Mouse (Mus musculus) limb, embryonic 11.5 days (tissue): ENCODE data around the gene Tmem41b. TPM values are rescaled to one million over a fixed set of nuclear protein-coding genes. Genes with fewer than 3 reads are reported as not detected.
"Not testable (repeated sequence)": the region's sequence is repeated elsewhere in the genome, so short reads cannot be mapped to it uniquely, and the experiment has no call there.

Experiments used
- ATAC-seq: fragments of 200-750 bp; cut with Nextera tagmentation; 2 replicates; pipeline ENCODE4 v1.8.0; 2017; ENCODE audit warnings: low read depth; ENCODE audit not compliant: insufficient number of reproducible peaks, low FRiP score, low TSS enrichment
- DNase-seq: peaks from one replicate; pipeline ENCODE4 v3.0.0-alpha.2; 2015; ENCODE audit warnings: low spot score
- H3K27ac ChIP-seq: fragments of 300-500 bp; sonication (generic); replicated peaks from 2 replicates; pipeline ENCODE4 v1.5.1; 2014; ENCODE audit warnings: low read depth, mild to moderate bottlenecking, low read length
- H3K27me3 ChIP-seq: fragments of 300-500 bp; sonication (generic); 2 replicates; pipeline ENCODE4 v1.6.1; 2014; ENCODE audit warnings: mild to moderate bottlenecking, low read length, mixed read lengths; ENCODE audit not compliant: control insufficient read depth, insufficient read depth
- H3K36me3 ChIP-seq: fragments of 300-500 bp; sonication (generic); 2 replicates; pipeline ENCODE4 v1.6.1; 2014; ENCODE audit warnings: mild to moderate bottlenecking, low read length, moderate library complexity, mixed read lengths; ENCODE audit not compliant: control insufficient read depth, insufficient read depth
- H3K4me1 ChIP-seq: fragments of 300-500 bp; sonication (generic); 2 replicates; pipeline ENCODE4 v1.6.1; 2014; ENCODE audit warnings: low read length, mixed read lengths; ENCODE audit not compliant: control insufficient read depth, insufficient read depth
- H3K4me2 ChIP-seq: fragments of 300-500 bp; sonication (generic); 2 replicates; pipeline ENCODE4 v1.6.1; 2014; ENCODE audit warnings: low read depth, mild to moderate bottlenecking, moderate library complexity; ENCODE audit not compliant: severe bottlenecking
- H3K4me3 ChIP-seq: fragments of 300-500 bp; sonication (generic); 2 replicates; pipeline ENCODE4 v1.5.1; 2014; ENCODE audit warnings: low read depth, low read length
- H3K9ac ChIP-seq: fragments of 300-500 bp; sonication (generic); 2 replicates; pipeline ENCODE4 v1.6.1; 2014; ENCODE audit warnings: mild to moderate bottlenecking, low read length
- H3K9me3 ChIP-seq: fragments of 300-500 bp; sonication (generic); 2 replicates; pipeline ENCODE4 v1.6.1; 2016; ENCODE audit warnings: low read length; ENCODE audit not compliant: control insufficient read depth
- WGBS: fragments of 180-500 bp; shearing (Covaris S2); extraction: QIAGEN DNeasy Blood & Tissue Kit; methylation state at CpG from one replicate; pipeline ENCODE4 v1.1.7; 2014; 5-methylcytosine and 5-hydroxymethylcytosine counted together
- polyA plus RNA-seq: library from polyadenylated mRNA; unstranded; fragments of >200 nt; fragmentation: Nextera tagmentation; extraction: Ambion mirVana; gene quantifications from 2 replicates; pipeline ENCODE4 v1.2.1, GENCODE M21; 2014

Gene Tmem41b
- 75.7 and 79.4 TPM in 2 replicates for polyA plus RNA-seq

DNA sequence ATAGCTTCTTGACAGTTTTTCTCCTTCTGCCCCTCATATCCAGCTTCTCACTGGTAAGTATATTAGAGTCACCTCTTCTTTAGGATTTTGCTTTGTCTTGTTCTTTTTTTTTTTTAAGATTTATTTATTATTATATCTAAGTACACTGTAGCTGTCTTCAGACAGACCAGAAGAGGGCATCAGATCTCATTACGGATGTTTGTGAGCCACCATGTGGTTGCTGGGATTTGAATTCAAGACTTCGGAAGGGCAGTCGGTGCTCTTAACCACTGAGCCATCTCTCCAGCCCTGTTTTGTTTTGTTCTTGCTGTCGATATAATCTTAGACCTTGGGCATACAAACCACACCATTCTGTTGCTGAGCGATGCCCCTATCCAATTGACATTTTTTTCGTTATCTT is at the start of gene Tmem41b:
Tmem41b (minus strand) TSS at position 155 of the 400 bp plus-strand sequence.
- H3K4me1 ChIP-seq, DNase-seq, H3K9me3 ChIP-seq, ATAC-seq, H3K27me3 ChIP-seq, H3K36me3 ChIP-seq: not testable (repeated sequence)
- WGBS = 38% methylated on average over 6 of the region's 6 CpGs
- peak within 1 kb of the TSS; percentile 75 for H3K27ac ChIP-seq
- peak within 1 kb of the TSS; percentile 64 for H3K4me3 ChIP-seq
- H3K9ac ChIP-seq = peak within 1 kb of the TSS; percentile 65
- peak within 1 kb of the TSS; percentile 53 for H3K4me2 ChIP-seq

DNA sequence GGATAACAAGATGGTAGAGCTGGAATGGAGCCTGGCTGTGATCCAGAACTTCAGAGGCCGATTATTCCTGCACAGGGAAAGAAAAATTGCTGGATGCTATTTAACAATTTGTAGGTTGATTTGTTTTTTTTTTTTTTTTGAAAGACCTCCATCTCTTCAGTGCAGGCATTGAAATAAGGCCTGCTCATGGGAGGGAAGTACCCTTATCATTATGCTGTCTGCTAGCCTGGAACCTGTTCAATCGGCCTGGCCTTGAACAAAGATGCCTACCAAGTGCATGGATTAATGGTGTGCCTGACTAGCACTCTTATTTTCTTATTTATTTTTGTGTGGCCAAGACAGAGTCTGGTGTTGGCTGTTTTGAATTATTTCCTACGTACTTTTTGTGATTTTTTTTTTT is 43.6 kb upstream of the Tmem41b start:
- Histone ChIP-seq H3K4me3 (no peak overlapping the region), H3K4me2 (no peak overlapping the region), H3K36me3 (peaks cover 13% of the 10 kb centered on the region), H3K9ac (no peak overlapping the region), H3K27ac (no peak overlapping the region), H3K9me3 (no peaks in the 10 kb centered on the region), H3K4me1 (no peaks in the 10 kb centered on the region), H3K27me3 (no peaks in the 10 kb centered on the region)
- WGBS = 91% methylated on average over 3 of the region's 3 CpGs
- DNase-seq (no peak), ATAC-seq (no peak)

DNA sequence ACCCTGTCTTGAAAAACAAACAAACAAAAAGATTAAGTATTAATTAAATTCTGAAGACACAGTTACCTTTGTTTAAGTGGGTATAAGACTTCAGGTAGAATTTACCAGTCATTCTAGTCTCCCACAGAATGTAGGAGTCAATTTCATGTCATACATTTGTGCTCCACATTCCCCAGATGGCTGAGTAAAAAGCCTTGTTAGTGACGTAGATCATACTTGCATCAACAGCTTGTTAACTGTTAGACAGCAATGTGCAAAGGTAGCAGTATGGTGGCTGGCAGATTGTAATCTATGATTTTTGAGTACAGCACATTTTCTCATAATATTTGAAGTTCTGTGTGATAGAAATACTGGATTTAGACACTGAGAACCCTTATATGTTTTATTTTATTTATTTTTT is 42.1 kb upstream of the Tmem41b start:
- H3K4me2 ChIP-seq = no peak overlapping the region
- H3K27me3 ChIP-seq = no peaks in the 10 kb centered on the region
- no peak overlapping the region for H3K4me3 ChIP-seq
- no peak overlapping the region for H3K9ac ChIP-seq
- no peak for DNase-seq
- ATAC-seq = no peak
- 76% methylated on average over 1 of the region's 1 CpGs for WGBS
- no peaks in the 10 kb centered on the region for H3K4me1 ChIP-seq
- peaks cover 10% of the 10 kb centered on the region for H3K36me3 ChIP-seq
- H3K9me3 ChIP-seq = 0 out of 2 replicates have a peak, but pooled peaks cover 2% of the 10 kb centered on the region
- H3K27ac ChIP-seq = no peak overlapping the region

DNA sequence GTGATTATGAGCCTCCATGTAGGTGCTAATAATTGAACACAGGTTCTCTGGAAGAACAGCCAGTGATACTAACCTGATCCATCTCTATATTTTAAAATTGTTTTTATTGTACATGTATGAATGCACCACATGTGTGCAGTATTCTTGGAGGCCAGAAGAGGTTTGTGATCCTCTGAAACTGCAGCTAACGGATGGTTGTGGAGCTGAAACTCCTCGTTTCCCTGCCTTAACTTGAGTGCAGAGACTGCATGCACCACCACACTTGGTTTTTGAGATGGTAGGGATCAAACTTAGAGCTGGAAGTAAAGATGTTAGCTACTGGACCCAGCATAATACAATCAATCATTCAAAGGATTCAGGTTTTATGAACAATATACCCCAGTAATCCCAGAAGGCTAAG is 39.9 kb upstream of the Tmem41b start:
- Histone ChIP-seq H3K9ac (no peak overlapping the region), H3K36me3 (peaks cover 4% of the 10 kb centered on the region; the same call in 1 of the 2 replicates), H3K4me2 (no peak overlapping the region), H3K4me1 (no peaks in the 10 kb centered on the region), H3K27me3 (no peaks in the 10 kb centered on the region), H3K4me3 (no peak overlapping the region), H3K9me3 (0 out of 2 replicates have a peak, but pooled peaks cover 2% of the 10 kb centered on the region), H3K27ac (no peak overlapping the region)
- ATAC-seq = no peak
- WGBS = 80% methylated on average over 2 of the region's 2 CpGs
- no peak for DNase-seq

DNA sequence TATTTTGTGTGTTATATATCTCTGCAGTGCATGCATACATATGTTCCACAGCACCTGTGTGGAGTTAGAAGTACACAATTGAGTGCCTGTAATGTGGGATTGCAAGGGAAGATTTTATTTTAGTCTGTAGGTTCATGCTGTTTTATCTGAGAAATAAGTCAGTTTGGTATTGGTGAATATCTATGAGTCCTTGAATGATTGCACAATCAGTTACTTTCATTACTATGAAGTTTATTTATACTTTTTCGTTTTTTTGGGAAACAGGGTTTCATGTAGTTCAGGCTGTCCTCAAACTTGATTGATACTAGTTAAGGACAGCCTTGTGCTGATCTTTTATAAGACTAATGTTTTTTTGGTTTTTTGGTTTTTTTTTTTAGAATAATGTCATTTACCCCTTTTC is 36.8 kb upstream of the Tmem41b start:
- H3K27ac ChIP-seq = no peak overlapping the region
- no peak overlapping the region for H3K4me3 ChIP-seq
- DNase-seq = no peak
- no peak overlapping the region for H3K4me2 ChIP-seq
- no peak overlapping the region for H3K9ac ChIP-seq
- H3K9me3 ChIP-seq = 0 out of 2 replicates have a peak, but pooled peaks cover 2% of the 10 kb centered on the region
- H3K4me1 ChIP-seq = 0 out of 2 replicates have a peak, but pooled peaks cover 3% of the 10 kb centered on the region
- 83% methylated on average over 1 of the region's 1 CpGs for WGBS
- ATAC-seq = no peak
- H3K27me3 ChIP-seq = no peaks in the 10 kb centered on the region
- H3K36me3 ChIP-seq = no peaks in the 10 kb centered on the region

DNA sequence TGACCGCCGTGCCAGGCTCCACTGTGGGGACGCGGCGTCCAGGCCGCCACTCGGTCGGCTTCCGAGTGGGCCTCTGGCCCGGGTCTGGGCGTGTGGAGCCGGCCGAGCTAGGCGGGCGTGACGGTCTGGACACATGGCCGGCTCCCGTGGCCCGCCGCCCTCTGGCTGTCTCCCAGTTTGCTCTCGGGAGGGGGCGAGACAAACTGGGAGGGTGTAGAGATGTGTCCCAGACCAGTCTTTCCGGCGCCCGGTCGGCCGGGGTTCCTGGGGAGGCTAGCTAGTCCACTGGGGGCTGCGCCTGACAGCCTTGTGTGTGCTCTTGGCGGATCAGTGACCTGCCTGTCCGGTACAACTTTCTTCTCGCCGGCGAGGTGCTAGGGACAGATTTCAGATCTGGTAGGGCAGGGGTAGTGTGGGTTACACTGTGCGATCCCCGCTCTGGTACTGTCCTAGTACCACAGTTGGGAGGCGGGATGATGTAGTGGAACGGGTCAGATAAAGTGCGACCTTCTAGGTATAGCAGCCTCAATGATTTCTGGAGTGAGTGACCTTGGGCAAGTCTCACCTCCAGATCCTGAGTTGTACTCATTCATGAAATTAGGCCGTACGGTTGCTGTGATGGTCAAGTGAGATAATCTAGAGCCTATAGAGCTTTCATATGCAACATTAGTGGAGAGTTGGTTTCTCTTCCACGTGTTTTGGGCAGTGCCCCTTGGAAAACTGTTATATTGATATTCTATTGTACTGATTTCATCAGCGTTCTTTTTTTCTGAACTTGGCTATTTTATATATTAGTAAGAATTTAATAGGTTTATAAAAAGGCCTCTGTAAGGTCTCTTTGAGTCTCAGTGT is 32.1 kb upstream of the Tmem41b start:
- H3K4me2 ChIP-seq = peak overlapping the region; percentile 79
- DNase-seq = no peak
- WGBS = under 1% methylated on average over 41 of the region's 42 CpGs
- no peaks in the 10 kb centered on the region for H3K9me3 ChIP-seq
- H3K9ac ChIP-seq = peak overlapping the region; percentile 98
- peak; percentile 70 for ATAC-seq
- H3K27ac ChIP-seq = peak overlapping the region; percentile 85
- H3K27me3 ChIP-seq = no peaks in the 10 kb centered on the region
- 0 out of 2 replicates have a peak, but pooled peaks cover 3% of the 10 kb centered on the region for H3K4me1 ChIP-seq
- peak overlapping the region; percentile 99 for H3K4me3 ChIP-seq
- no peaks in the 10 kb centered on the region for H3K36me3 ChIP-seq

DNA sequence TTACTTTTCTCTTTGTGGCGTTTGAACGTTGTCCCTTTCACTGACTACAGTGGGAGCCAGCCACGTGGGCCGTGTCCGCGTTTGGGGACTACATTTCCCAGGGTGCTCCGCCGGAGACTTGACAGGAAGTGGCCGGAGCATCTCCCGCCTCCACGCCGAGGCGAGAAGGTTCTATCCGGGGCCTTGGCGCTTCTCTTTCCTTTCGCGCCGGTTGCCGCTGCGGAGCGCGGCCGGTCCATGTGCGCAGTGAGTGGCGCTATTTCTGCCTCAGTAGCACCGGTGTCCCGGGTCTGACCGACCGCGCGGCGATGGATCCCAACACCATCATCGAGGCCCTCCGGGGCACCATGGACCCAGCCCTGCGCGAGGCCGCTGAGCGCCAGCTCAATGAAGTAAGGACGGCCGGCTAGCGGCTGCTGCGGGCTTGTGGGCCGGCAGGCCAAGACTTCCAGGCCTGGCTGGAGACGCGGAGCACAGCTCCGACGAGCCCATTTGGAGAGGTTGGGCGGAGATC is 31.4 kb upstream of the Tmem41b start, which contains the start of gene Ipo7:
Ipo7 (plus strand) TSS at position 158 of the 514 bp plus-strand sequence.
- H3K4me3 ChIP-seq = peak within 1 kb of the TSS; percentile 99
- H3K4me1 ChIP-seq = 0 out of 2 replicates have a peak, but pooled peaks cover 3% of the 10 kb centered on the region
- no peaks in the 10 kb centered on the region for H3K36me3 ChIP-seq
- H3K9me3 ChIP-seq = no peaks in the 10 kb centered on the region
- peak within 1 kb of the TSS; percentile 98 for H3K9ac ChIP-seq
- ATAC-seq (peak; percentile 97), DNase-seq (peak; percentile 96)
- H3K27me3 ChIP-seq = no peaks in the 10 kb centered on the region
- H3K4me2 ChIP-seq = peak within 1 kb of the TSS; percentile 79
- H3K27ac ChIP-seq = peak within 1 kb of the TSS; percentile 85
- under 1% methylated on average over 48 of the region's 48 CpGs for WGBS

DNA sequence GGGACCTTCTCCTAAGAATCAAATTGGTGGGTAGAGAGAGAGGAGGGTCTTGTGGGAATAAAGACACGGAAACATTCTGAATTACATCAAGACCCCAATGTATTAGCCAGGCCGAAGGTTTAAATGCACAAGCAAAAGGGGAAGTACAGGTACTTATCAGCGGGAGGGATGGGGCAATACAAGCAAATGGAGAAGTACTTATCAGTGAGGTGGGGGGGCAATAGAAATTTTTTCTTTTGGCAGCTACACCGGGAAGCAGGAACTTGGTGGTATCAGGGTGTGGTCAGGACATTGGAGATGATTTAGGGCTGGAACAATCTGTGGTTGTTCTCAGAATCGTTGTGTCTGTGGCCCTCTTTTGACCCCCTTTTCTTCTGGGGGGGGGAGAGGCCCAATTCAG is 27.5 kb upstream of the Tmem41b start:
- H3K9me3 ChIP-seq = no peaks in the 10 kb centered on the region
- no peaks in the 10 kb centered on the region for H3K27me3 ChIP-seq
- no peak overlapping the region for H3K9ac ChIP-seq
- 84% methylated on average over 5 of the region's 5 CpGs for WGBS
- DNase-seq = no peak
- no peak overlapping the region for H3K27ac ChIP-seq
- H3K4me2 ChIP-seq = no peak overlapping the region
- H3K4me3 ChIP-seq = no peak overlapping the region
- no peak for ATAC-seq
- H3K36me3 ChIP-seq = no peaks in the 10 kb centered on the region
- H3K4me1 ChIP-seq = 0 out of 2 replicates have a peak, but pooled peaks cover 3% of the 10 kb centered on the region
